Mouse (Mus musculus): ENCODE measurements around the gene Acta1.

Gene Acta1

GRCm38 (mm10) chr8:123884721-123885565 lies 9.6 kb downstream of the Acta1 start:
- no peak for DNase-seq (ENCODE audit: low read depth, low spot score)

GRCm38 (mm10) chr8:123883094-123883493 lies 11.5 kb downstream of the Acta1 start:
- DNase-seq (ENCODE audit: low read depth, low spot score) = no peak

GRCm38 (mm10) chr8:123882412-123882811 lies 12.1 kb downstream of the Acta1 start:
- DNase-seq (ENCODE audit: low read depth, low spot score) = no peak

GRCm38 (mm10) chr8:123880821-123881350 lies 13.7 kb downstream of the Acta1 start:
- DNase-seq (ENCODE audit: low read depth, low spot score) = no peak

- no peak for DNase-seq (ENCODE audit: low read depth, low spot score)
These were observed 14.3 kb downstream of the Acta1 start for GRCm38 (mm10) chr8:123880271-123880670.

GRCm38 (mm10) chr8:123877865-123878264 lies 16.7 kb downstream of the Acta1 start:
- DNase-seq (ENCODE audit: low read depth, low spot score) = no peak

- DNase-seq (ENCODE audit: low read depth, low spot score) = no peak
These were observed 20.2 kb downstream of the Acta1 start for GRCm38 (mm10) chr8:123874324-123874723.

- no peak for DNase-seq (ENCODE audit: low read depth, low spot score)
These were observed 21.2 kb downstream of the Acta1 start for GRCm38 (mm10) chr8:123873364-123873763.

- DNase-seq (ENCODE audit: low read depth, low spot score) = no peak
These were observed 22.5 kb downstream of the Acta1 start for GRCm38 (mm10) chr8:123872048-123872447.

GRCm38 (mm10) chr8:123866971-123867370 lies 27.6 kb downstream of the Acta1 start:
- no peak for DNase-seq (ENCODE audit: low read depth, low spot score)

GRCm38 (mm10) chr8:123865786-123866185 lies 28.8 kb downstream of the Acta1 start:
- DNase-seq (ENCODE audit: low read depth, low spot score) = no peak

GRCm38 (mm10) chr8:123860386-123860785 lies 34.2 kb downstream of the Acta1 start:
- no peak for DNase-seq (ENCODE audit: low read depth, low spot score)

GRCm38 (mm10) chr8:123859648-123860259 lies 34.8 kb downstream of the Acta1 start, which contains the start of gene Ccsap:
Gene Ccsap, minus strand, starts transcription at chr8:123860209.
- DNase-seq (ENCODE audit: low read depth, low spot score) = no peak

GRCm38 (mm10) chr8:123858941-123859647 lies 35.5 kb downstream of the Acta1 start:
- DNase-seq (ENCODE audit: low read depth, low spot score) = peak; percentile 88

GRCm38 (mm10) chr8:123858574-123858940 lies 36.0 kb downstream of the Acta1 start:
- no peak for DNase-seq (ENCODE audit: low read depth, low spot score)

- no peak for DNase-seq (ENCODE audit: low read depth, low spot score)
These were observed 37.2 kb downstream of the Acta1 start for GRCm38 (mm10) chr8:123857361-123857760.

- no peak for DNase-seq (ENCODE audit: low read depth, low spot score)
These were observed 39.6 kb downstream of the Acta1 start for GRCm38 (mm10) chr8:123854733-123855475.

- DNase-seq (ENCODE audit: low read depth, low spot score) = no peak
These were observed 40.3 kb downstream of the Acta1 start for GRCm38 (mm10) chr8:123854252-123854651.

GRCm38 (mm10) chr8:123851590-123851989 lies 43.0 kb downstream of the Acta1 start:
- DNase-seq (ENCODE audit: low read depth, low spot score) = no peak

GRCm38 (mm10) chr8:123849352-123849751 lies 45.2 kb downstream of the Acta1 start:
- no peak for DNase-seq (ENCODE audit: low read depth, low spot score)

GRCm38 (mm10) chr8:123847546-123847945 lies 47.0 kb downstream of the Acta1 start:
- no peak for DNase-seq (ENCODE audit: low read depth, low spot score)

Data from embryo, embryonic 11.5 days (tissue).